9 mouse cellular contexts compared by ENCODE assay signal in the genomic region with DNA sequence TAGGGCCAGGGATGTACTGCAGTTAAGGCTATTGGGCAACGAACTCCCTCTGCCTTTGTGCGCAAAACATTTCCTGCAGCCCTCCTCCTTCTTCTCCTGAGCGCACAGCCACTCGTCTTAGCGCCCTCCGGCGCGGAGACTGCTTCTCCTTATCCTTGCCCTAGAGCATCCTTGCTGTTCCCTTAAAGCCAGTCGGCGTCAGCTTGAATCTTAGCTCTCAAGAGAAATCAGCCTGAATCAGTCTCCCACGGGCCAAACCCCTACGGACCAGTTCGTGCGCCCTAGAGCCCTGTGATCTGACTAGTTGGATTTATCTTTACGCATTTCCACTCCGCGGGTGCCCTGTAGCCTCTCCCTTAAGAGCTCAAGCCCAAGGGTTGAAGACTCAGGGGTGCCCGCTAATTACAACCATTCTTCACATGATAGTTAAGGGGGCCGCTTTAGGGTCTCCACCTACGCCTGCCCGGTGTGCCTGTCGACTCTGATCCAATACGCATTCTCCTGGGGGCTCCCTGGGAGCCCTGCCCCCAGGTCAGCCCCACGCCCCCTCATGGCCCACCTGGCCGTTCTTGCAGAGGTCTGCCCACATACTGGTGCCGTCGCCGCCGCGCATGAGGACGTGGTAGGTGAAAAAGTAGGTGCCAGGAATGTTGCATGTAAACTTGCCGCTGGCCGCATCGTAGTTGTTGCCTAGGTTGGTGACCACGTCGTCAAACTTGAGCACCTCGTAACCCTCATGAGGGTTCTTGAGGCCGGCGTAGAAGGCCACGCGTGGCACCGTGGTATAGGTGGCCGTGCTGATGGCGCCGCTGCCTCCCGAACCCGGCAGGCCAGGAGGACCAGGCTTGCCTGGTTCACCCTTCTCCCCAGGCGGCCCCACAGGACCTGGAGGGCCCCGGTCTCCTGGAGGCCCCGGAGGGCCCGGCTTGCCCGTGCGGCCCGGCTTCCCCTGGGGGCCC. TPM values are rescaled to one million over a fixed set of nuclear protein-coding genes. Genes with fewer than 3 reads are reported as not detected.
A peak's percentile ranks its signal among the peaks of the same experiment; 100 is the strongest.
DNase-seq lines count a peak whose midpoint lies in the region; ATAC-seq lines count a peak whose summit lies in the region.
"Had no signal": no experiment of that assay in that cellular context is flagged by ENCODE, and none has a peak within 500 bp of the region (broad histone marks: within the 10 kb centered on the region; RNA-seq: fewer than 3 reads in every experiment).

No protein-coding gene starts in this region.

- no peak for ATAC-seq in heart, embryonic 13.5 days (ENCODE audit: extremely low read depth, insufficient number of reproducible peaks, low FRiP score, low TSS enrichment)
- no peak for ATAC-seq in hindbrain, embryonic 14.5 days (ENCODE audit: low FRiP score)
- no peak for ATAC-seq in midbrain, embryonic 16.5 days

- H3K4me2 ChIP-seq in heart, embryonic 13.5 days = peak overlapping the region; percentile 73
- peak overlapping the region; percentile 60 for H3K4me2 ChIP-seq in hindbrain, embryonic 14.5 days (replicated peaks)
- peak overlapping the region; percentile 61 for H3K4me2 ChIP-seq in midbrain, embryonic 16.5 days (ENCODE audit: low read length)

- peak overlapping the region; percentile 51 for H3K4me3 ChIP-seq in heart, embryonic 13.5 days
- peak overlapping the region; percentile 37 for H3K4me3 ChIP-seq in hindbrain, embryonic 14.5 days (replicated peaks; ENCODE audit: low read length)
- peak overlapping the region; percentile 42 for H3K4me3 ChIP-seq in midbrain, embryonic 16.5 days (ENCODE audit: low read depth, low read length)
- H3K4me3 ChIP-seq: erythroblast, embryonic 14.5 days had no signal

- H3K9ac ChIP-seq in heart, embryonic 13.5 days = peak overlapping the region; percentile 67
- H3K9ac ChIP-seq in hindbrain, embryonic 14.5 days = peak overlapping the region; percentile 46; the same call in 1 of the 2 replicates
- H3K9ac ChIP-seq in midbrain, embryonic 16.5 days (ENCODE audit: low read depth, low read length) = peak overlapping the region; percentile 20; the same call in 1 of the 2 replicates

- H3K27ac ChIP-seq in heart, embryonic 13.5 days (replicated peaks) = no peak overlapping the region
- no peak overlapping the region for H3K27ac ChIP-seq in hindbrain, embryonic 14.5 days
- no peak overlapping the region for H3K27ac ChIP-seq in midbrain, embryonic 16.5 days (ENCODE audit: low read length)

- no peaks in the 10 kb centered on the region for H3K9me3 ChIP-seq in heart, embryonic 13.5 days
- no peaks in the 10 kb centered on the region for H3K9me3 ChIP-seq in hindbrain, embryonic 14.5 days (ENCODE audit: control insufficient read depth, low read length)
- no peaks in the 10 kb centered on the region for H3K9me3 ChIP-seq in midbrain, embryonic 16.5 days (replicated peaks; ENCODE audit: control insufficient read depth, low read length, poor library complexity, severe bottlenecking)

- peaks cover 98% of the 10 kb centered on the region for H3K27me3 ChIP-seq in heart, embryonic 13.5 days (replicated peaks)
- peaks cover 87% of the 10 kb centered on the region for H3K27me3 ChIP-seq in hindbrain, embryonic 14.5 days (ENCODE audit: control insufficient read depth, insufficient read depth, low read length)
- peaks cover 76% of the 10 kb centered on the region for H3K27me3 ChIP-seq in midbrain, embryonic 16.5 days (ENCODE audit: control insufficient read depth, insufficient read depth, low read depth, low read length)

- peaks cover 48% of the 10 kb centered on the region for H3K4me1 ChIP-seq in heart, embryonic 13.5 days
- H3K4me1 ChIP-seq in hindbrain, embryonic 14.5 days (replicated peaks; ENCODE audit: control insufficient read depth, insufficient read depth, low read length) = peaks cover 36% of the 10 kb centered on the region
- peaks cover 30% of the 10 kb centered on the region for H3K4me1 ChIP-seq in midbrain, embryonic 16.5 days (ENCODE audit: control insufficient read depth, insufficient read depth, low read length)

- no peak for DNase-seq in heart, adult 11 months
- DNase-seq in ZHBTc4 (ENCODE audit: low read depth, low spot score) = peak; percentile 53
- no peak for DNase-seq in hindbrain, embryonic 14.5 days (ENCODE audit: low spot score)
- DNase-seq in adrenal gland, adult 18-20 months (ENCODE audit: low spot score in 2 of 2) = no peak
- no peak for DNase-seq in frontal cortex, adult 2 months (ENCODE audit: extremely low spot score in 1 of 2, low spot score in 1 of 2)
- no peak for DNase-seq in kidney, postnatal 10 days

- H3K36me3 ChIP-seq in heart, embryonic 13.5 days = no peaks in the 10 kb centered on the region
- H3K36me3 ChIP-seq in hindbrain, embryonic 14.5 days (replicated peaks; ENCODE audit: control insufficient read depth, insufficient read depth) = no peaks in the 10 kb centered on the region
- no peaks in the 10 kb centered on the region for H3K36me3 ChIP-seq in midbrain, embryonic 16.5 days (ENCODE audit: control insufficient read depth, insufficient read depth, low read length)

- WGBS in heart, embryonic 13.5 days = 2% methylated on average over 54 of the region's 54 CpGs
- 2% methylated on average over 53 of the region's 54 CpGs for WGBS in hindbrain, embryonic 14.5 days
- 1% methylated on average over 53 of the region's 54 CpGs for WGBS in midbrain, embryonic 16.5 days

RNA-seq across cellular contexts. Expression of a gene that starts 0.9 kb away (rescaled TPM):
- polyA plus RNA-seq in heart, embryonic 13.5 days (2015; fragmentation: Nextera tagmentation; extraction: Ambion mirVana) = 0.71 and 0.74 TPM in 2 replicates
- 12.0 and 14.6 TPM in 2 replicates for polyA plus RNA-seq in hindbrain, embryonic 14.5 days (2014; fragmentation: Nextera tagmentation; extraction: Ambion mirVana)
- 6.0 and 7.9 TPM in 2 replicates for polyA plus RNA-seq in midbrain, embryonic 16.5 days (2015; fragmentation: Nextera tagmentation; extraction: Ambion mirVana)
- 10 to 100 TPM; 49.2 to 60.0 TPM for total RNA-seq in adrenal gland, adult 18-20 months (2021)
- polyA plus RNA-seq in frontal cortex, adult 2 months (2012; rRNA removed) = 20.0 and 24.4 TPM in 2 replicates
- polyA plus RNA-seq: erythroblast, embryonic 14.5 days had no signal

RNA-seq across cellular contexts. Expression of a gene that starts 20.7 kb away (rescaled TPM):
- 7.0 and 7.3 TPM in 2 replicates for polyA plus RNA-seq in heart, embryonic 13.5 days (2015; fragmentation: Nextera tagmentation; extraction: Ambion mirVana)
- polyA plus RNA-seq in hindbrain, embryonic 14.5 days (2014; fragmentation: Nextera tagmentation; extraction: Ambion mirVana) = 0.79 and 1.5 TPM in 2 replicates
- 0.75 and 1.4 TPM in 2 replicates for polyA plus RNA-seq in midbrain, embryonic 16.5 days (2015; fragmentation: Nextera tagmentation; extraction: Ambion mirVana)
- total RNA-seq in adrenal gland, adult 18-20 months (2021) = under 1 TPM; 0.51 to 0.73 TPM
- 0.30 and 0.32 TPM in 2 replicates for polyA plus RNA-seq in frontal cortex, adult 2 months (2012; rRNA removed)

RNA-seq across cellular contexts. Expression of a gene that starts 44.9 kb away (rescaled TPM):
- 0.19 and 0.38 TPM in 2 replicates for polyA plus RNA-seq in heart, embryonic 13.5 days (2015; fragmentation: Nextera tagmentation; extraction: Ambion mirVana)
- 0.66 and 1.9 TPM in 2 replicates for polyA plus RNA-seq in hindbrain, embryonic 14.5 days (2014; fragmentation: Nextera tagmentation; extraction: Ambion mirVana)
- polyA plus RNA-seq in midbrain, embryonic 16.5 days (2015; fragmentation: Nextera tagmentation; extraction: Ambion mirVana) = 0.27 and 1.2 TPM in 2 replicates
- 1 to 10 TPM in 1 of 2 experiments, under 1 TPM in 1; 0.76 to 1.1 TPM for total RNA-seq in adrenal gland, adult 18-20 months (2021)
- polyA plus RNA-seq in frontal cortex, adult 2 months (2012; rRNA removed) = 201 and 202 TPM in 2 replicates

Comparison
In these comparisons a context has a peak if more than half of its experiments do, and no peak if none do; other contexts are left out.
1. RNA of a gene that starts 44.9 kb away (polyA plus RNA-seq): 201 to 202 TPM in frontal cortex, adult 2 months; 0.27 to 1.2 TPM in midbrain, embryonic 16.5 days, 0.66 to 1.9 TPM in hindbrain, embryonic 14.5 days and 0.19 to 0.38 TPM in heart, embryonic 13.5 days; every median in the first group is over 10 times any median in the second.
2. Peak in every context shown above with its lines, with median percentiles within 50 percentile points of each other: H3K4me2 ChIP-seq, H3K4me3 ChIP-seq and H3K9ac ChIP-seq.